Mouse (Mus musculus) forebrain, postnatal 0 days (tissue): ENCODE measurements around the gene Cadps. TPM values are rescaled to one million over a fixed set of nuclear protein-coding genes. Genes with fewer than 3 reads are reported as not detected.

ENCODE experiments used
- ATAC-seq: fragments of 200-750 bp; cut with Nextera tagmentation; 2 replicates; pipeline ENCODE4 v1.8.0; 2017; ENCODE audit warnings: mild to moderate bottlenecking, moderate library complexity
- DNase-seq: peaks from one replicate; pipeline ENCODE4 v3.0.0-alpha.2; 2015
- H3K27ac ChIP-seq: fragments of 300-500 bp; sonication (generic); 2 replicates; pipeline ENCODE4 v1.5.1; 2014; ENCODE audit warnings: low read depth, mild to moderate bottlenecking, antibody characterized with exemption, low read length, moderate library complexity, mixed read lengths
- H3K27me3 ChIP-seq: fragments of 300-500 bp; sonication (generic); 2 replicates; pipeline ENCODE4 v1.6.1; 2014; ENCODE audit warnings: mild to moderate bottlenecking, low read length, mixed read lengths; ENCODE audit not compliant: insufficient read depth
- H3K36me3 ChIP-seq: fragments of 300-500 bp; sonication (generic); 2 replicates; pipeline ENCODE4 v1.6.1; 2014; ENCODE audit warnings: mild to moderate bottlenecking, moderate library complexity; ENCODE audit not compliant: insufficient read depth
- H3K4me1 ChIP-seq: fragments of 300-500 bp; sonication (generic); 2 replicates; pipeline ENCODE4 v1.6.1; 2014; ENCODE audit warnings: antibody characterized with exemption; ENCODE audit not compliant: insufficient read depth
- H3K4me2 ChIP-seq: fragments of 300-500 bp; sonication (generic); 2 replicates; pipeline ENCODE4 v1.6.1; 2014; ENCODE audit warnings: low read depth, mild to moderate bottlenecking, moderate library complexity
- H3K4me3 ChIP-seq: fragments of 300-500 bp; sonication (generic); 2 replicates; pipeline ENCODE4 v1.5.1; 2014; ENCODE audit warnings: low read depth, low read length, mixed read lengths
- H3K9ac ChIP-seq: fragments of 300-500 bp; sonication (generic); 2 replicates; pipeline ENCODE4 v1.6.1; 2014; ENCODE audit warnings: mild to moderate bottlenecking
- H3K9me3 ChIP-seq: fragments of 300-500 bp; sonication (generic); 2 replicates; pipeline ENCODE4 v1.6.1; 2016; ENCODE audit warnings: low read length
- CTCF ChIP-seq: sonication (generic); IDR thresholded peaks from 2 replicates; pipeline ENCODE4 v1.5.1; 2016; ENCODE audit warnings: antibody characterized with exemption, control low read depth, low read depth
- WGBS: fragments of 180-500 bp; shearing (Covaris S2); extraction: QIAGEN DNeasy Blood & Tissue Kit; methylation state at CpG from one replicate; pipeline ENCODE4 v1.1.7; 2014; 5-methylcytosine and 5-hydroxymethylcytosine counted together
- polyA plus RNA-seq: library from polyadenylated mRNA; unstranded; fragments of >200 nt; fragmentation: Nextera tagmentation; extraction: Ambion mirVana; gene quantifications from 2 replicates; pipeline ENCODE4 v1.2.1, GENCODE M21; 2015
- total RNA-seq: library from RNA; depleted of rRNA; stranded (reverse); fragments of >200 nt; gene quantifications from 2 replicates; pipeline ENCODE4 v1.2.3, GENCODE M21; 2014

Cadps gene
- total and polyA plus RNA-seq, 2 experiments from 2014 or later: 27.2 to 164 TPM

DNA sequence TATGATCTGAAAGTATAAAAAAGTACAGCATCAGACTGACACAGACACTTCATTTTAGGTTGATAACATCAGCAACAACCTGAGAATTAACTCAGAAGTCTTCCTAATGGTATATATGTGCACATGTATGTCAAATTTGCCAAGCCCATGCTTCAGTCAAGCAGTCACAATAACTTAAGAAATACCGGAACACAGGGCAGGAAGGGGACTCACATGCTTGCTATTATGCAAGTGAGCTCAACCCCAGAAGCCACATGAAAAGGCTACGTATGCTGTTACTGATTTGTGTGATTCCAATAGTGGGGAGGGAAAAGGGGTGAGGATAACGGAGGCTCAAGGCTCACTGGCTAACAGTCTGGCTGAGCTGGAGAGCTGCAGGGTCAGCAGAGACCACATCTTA is 418.8 kb downstream of the Cadps start:
- Histone ChIP-seq H3K9me3 (no peaks in the 10 kb centered on the region), H3K36me3 (no peaks in the 10 kb centered on the region), H3K27me3 (no peaks in the 10 kb centered on the region), H3K27ac (no peak overlapping the region), H3K9ac (no peak overlapping the region), H3K4me1 (peaks cover 5% of the 10 kb centered on the region; the same call in 1 of the 2 replicates), H3K4me2 (no peak overlapping the region), H3K4me3 (no peak overlapping the region)
- DNase-seq: no peak
- no peak for ATAC-seq
- TF ChIP-seq CTCF: no peak
- 58% methylated on average over 3 of the region's 3 CpGs for WGBS

DNA sequence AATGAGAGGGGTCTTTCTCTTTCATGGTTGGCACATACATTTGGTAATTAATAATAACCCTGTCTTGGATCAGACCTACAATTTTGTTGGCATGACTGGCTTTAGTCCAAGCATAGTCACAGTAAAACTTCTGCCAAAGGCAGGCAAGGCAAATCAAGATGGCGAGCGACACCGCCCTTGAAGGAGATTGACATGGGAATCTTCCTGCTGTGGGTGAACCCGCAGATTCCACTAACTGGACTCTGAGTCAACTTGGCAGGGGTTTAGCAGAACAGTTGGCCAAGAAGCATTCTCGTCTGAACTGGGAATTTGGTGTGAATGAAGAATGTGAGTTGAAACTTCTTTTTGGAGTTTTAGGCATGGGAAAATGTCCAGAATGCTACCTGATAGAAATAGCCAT is 422.8 kb downstream of the Cadps start:
- ATAC-seq (no peak), DNase-seq (no peak)
- H3K27ac ChIP-seq: no peak overlapping the region
- WGBS: 43% methylated on average over 5 of the region's 5 CpGs
- no peak overlapping the region for H3K4me3 ChIP-seq
- no peaks in the 10 kb centered on the region for H3K9me3 ChIP-seq
- no peaks in the 10 kb centered on the region for H3K36me3 ChIP-seq
- H3K27me3 ChIP-seq: no peaks in the 10 kb centered on the region
- no peak overlapping the region for H3K9ac ChIP-seq
- H3K4me2 ChIP-seq: no peak overlapping the region
- TF ChIP-seq CTCF: no peak
- no peaks in the 10 kb centered on the region for H3K4me1 ChIP-seq

DNA sequence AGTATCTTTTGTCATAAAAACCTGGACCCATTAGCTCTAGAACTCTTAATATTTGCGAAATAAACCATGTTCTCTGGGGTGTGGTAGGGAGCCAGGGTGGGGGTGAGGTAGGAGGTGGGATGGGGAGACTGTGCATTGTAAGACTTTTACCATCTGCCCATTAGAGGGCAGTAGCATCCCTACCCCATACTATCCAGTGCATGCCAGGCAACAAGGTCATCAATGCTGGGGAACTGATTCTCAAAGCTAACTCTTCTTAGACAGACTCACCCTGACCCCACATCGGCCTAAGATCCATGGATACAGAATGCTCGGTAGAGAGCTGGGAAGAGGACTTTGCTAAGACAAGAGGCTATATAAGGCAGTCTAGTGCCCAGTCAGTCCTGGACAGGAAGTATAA is 425.3 kb downstream of the Cadps start:
- 84% methylated on average over 3 of the region's 3 CpGs for WGBS
- Histone ChIP-seq H3K4me2 (no peak overlapping the region), H3K4me1 (0 out of 2 replicates have a peak, but pooled peaks cover 11% of the 10 kb centered on the region), H3K36me3 (no peaks in the 10 kb centered on the region), H3K27ac (no peak overlapping the region), H3K4me3 (no peak overlapping the region), H3K9ac (no peak overlapping the region), H3K27me3 (no peaks in the 10 kb centered on the region), H3K9me3 (no peaks in the 10 kb centered on the region)
- TF ChIP-seq CTCF: no peak
- DNase-seq (no peak), ATAC-seq (no peak)

DNA sequence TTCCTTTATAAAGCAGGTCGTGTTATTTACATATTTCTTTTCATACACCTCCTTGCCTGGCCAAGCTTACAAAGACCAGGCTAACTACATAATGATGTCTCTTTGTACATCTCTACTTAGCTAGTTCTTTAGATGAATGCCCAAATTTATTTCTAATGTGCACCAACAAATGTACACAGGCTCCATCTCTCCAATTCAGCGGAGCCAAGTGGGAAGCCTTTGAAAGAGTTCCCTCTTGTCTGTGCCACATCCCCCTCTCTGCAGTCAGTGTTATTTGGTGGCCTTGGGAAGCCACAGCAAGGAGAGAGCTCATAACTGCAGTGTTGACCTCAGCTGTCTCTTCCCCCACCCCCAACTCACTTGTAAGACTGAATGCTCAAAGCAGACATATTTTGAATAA is 428.6 kb downstream of the Cadps start:
- no peaks in the 10 kb centered on the region for H3K9me3 ChIP-seq
- H3K4me2 ChIP-seq: no peak overlapping the region
- no peak for ATAC-seq
- TF ChIP-seq CTCF: no peak
- DNase-seq: no peak
- H3K36me3 ChIP-seq: no peaks in the 10 kb centered on the region
- no peak overlapping the region for H3K27ac ChIP-seq
- no peaks in the 10 kb centered on the region for H3K27me3 ChIP-seq
- peaks cover 24% of the 10 kb centered on the region; the same call in 1 of the 2 replicates for H3K4me1 ChIP-seq
- 16% methylated on average over 2 of the region's 2 CpGs for WGBS
- no peak overlapping the region for H3K4me3 ChIP-seq
- no peak overlapping the region for H3K9ac ChIP-seq

DNA sequence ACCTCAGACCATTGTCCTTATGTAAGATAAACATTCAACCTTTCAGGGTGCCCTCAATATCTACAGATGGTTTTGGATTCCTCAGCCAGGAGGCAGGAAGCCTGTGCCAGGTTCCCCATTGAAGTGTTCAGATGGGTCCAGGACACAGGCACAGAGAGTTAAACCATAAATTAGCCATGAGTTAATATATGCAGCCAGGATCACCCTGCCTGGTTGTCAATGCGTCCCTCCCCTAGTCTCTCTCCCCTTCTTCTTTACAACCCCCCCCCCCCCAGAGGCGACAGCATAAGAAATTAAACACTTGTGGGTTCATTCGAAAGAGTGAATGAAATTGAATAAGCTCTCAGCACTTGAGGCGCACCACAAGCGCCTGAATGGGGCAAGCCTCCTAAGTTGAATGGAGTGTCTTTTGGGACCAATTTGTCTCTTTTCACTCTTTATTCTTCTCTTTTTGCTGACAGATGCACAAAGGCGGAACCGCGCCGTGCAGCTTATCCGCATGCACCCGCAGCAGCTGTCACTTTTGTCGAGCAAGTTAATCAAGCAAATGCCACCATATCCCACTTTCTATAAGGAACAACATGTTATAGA is 429.5 kb downstream of the Cadps start:
- Histone ChIP-seq H3K36me3 (no peaks in the 10 kb centered on the region), H3K4me1 (peaks cover 33% of the 10 kb centered on the region), H3K27ac (0 out of 2 replicates have a peak overlapping the region, but pooled peaks have one; percentile 16), H3K4me3 (no peak overlapping the region), H3K9ac (no peak overlapping the region), H3K9me3 (no peaks in the 10 kb centered on the region), H3K4me2 (no peak overlapping the region), H3K27me3 (no peaks in the 10 kb centered on the region)
- peak; percentile 78 for DNase-seq
- TF ChIP-seq CTCF: no peak
- peak; percentile 71 for ATAC-seq
- 8% methylated on average over 12 of the region's 12 CpGs for WGBS

DNA sequence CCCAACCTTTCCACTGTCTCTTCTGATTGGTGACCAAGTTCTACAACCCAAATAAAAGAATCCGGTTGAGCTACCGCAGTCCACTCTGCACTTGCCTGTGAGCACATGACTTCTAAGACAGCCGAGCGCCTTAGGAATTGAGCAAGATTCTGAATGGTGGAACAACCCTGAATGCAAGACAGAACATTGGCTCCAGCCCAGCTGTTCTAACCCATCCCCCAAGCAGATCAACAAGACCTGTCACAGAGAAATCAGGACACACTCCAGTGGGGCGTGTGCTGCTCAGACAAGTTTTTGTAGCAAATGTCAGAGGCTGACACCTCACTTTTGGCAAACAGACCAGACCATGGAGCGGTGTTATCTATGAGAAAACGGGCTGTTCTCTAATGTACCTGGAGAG is 431.7 kb downstream of the Cadps start:
- Histone ChIP-seq H3K4me3 (no peak overlapping the region), H3K4me2 (no peak overlapping the region), H3K4me1 (peaks cover 36% of the 10 kb centered on the region), H3K27ac (no peak overlapping the region), H3K9ac (no peak overlapping the region), H3K27me3 (no peaks in the 10 kb centered on the region), H3K36me3 (0 out of 2 replicates have a peak, but pooled peaks cover 3% of the 10 kb centered on the region), H3K9me3 (no peaks in the 10 kb centered on the region)
- TF ChIP-seq CTCF: no peak
- ATAC-seq: no peak
- DNase-seq: no peak
- 25% methylated on average over 7 of the region's 7 CpGs for WGBS

DNA sequence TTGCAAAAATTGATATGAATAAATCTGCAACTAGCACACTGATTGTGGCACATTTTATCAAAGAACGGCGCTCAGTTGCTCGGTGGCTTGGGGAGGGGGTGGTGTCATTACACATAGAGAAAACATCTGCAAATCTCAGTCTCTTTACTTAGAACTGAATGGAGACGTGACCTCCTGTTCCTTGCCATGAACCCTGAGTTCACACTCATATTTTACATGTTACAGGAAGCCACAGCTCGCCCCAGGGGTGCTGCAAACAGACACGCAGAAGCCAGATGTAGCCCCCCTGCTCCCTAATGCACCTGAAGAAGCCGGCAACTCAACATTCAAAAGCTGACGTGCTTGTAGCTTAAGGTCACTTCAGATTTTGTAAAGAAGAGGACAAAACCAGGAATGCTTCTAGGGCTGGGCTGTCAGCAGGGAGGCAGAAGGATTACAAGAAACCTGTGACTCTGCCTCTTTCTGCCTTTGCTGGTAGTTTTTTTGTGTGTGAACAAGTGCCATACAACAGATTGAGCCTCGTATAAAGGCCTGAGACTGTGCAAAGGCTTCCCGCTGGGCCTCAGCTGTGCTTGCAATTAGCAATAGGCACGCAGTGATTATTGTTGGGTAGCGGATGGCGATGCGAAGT is 434.0 kb downstream of the Cadps start:
- H3K9ac ChIP-seq: no peak overlapping the region

More for the DNA sequence above, 434.0 kb downstream of the Cadps start:
- no peak for TF ChIP-seq CTCF
- Histone ChIP-seq H3K36me3 (0 out of 2 replicates have a peak, but pooled peaks cover 3% of the 10 kb centered on the region), H3K27ac (no peak overlapping the region), H3K27me3 (no peaks in the 10 kb centered on the region), H3K4me2 (no peak overlapping the region), H3K9me3 (no peaks in the 10 kb centered on the region), H3K4me1 (peaks cover 36% of the 10 kb centered on the region), H3K4me3 (no peak overlapping the region)
- peak; percentile 67 for ATAC-seq
- 11% methylated on average over 14 of the region's 14 CpGs for WGBS
- peak; percentile 69 for DNase-seq
